Mouse (Mus musculus): ENCODE results near the gene Stk10. TPM values are rescaled to one million over a fixed set of nuclear protein-coding genes. Genes with fewer than 3 reads are reported as not detected.
A peak's percentile ranks its signal among the peaks of the same experiment; 100 is the strongest.

The Stk10 gene
- 27.6 and 32.9 TPM in 2 replicates for polyA plus RNA-seq (2012; ENCODE audit: insufficient read depth, insufficient read length, missing spikeins)

GRCm38 (mm10) chr11:32532765-32533481, at the start of gene Stk10:
Stk10 (plus strand) TSS chr11:32533305.
- Histone ChIP-seq H3K4me1 (ENCODE audit: control insufficient read depth, insufficient read depth, low read length) (peaks cover 15% of the 10 kb centered on the region), H3K27ac (ENCODE audit: insufficient read depth, low read depth, low read length) (no peak within 1 kb of the TSS; the same call in 1 of the 2 replicates), H3K4me3 (ENCODE audit: insufficient read depth, low read length) (peak within 1 kb of the TSS; percentile 85)
- TF ChIP-seq POLR2A (IDR thresholded peaks at IDR 0.05; ENCODE audit: borderline replicate concordance, low read depth, low read length) (peak; percentile 83; the same call in 1 of the 2 replicates), CTCF (IDR thresholded peaks at IDR 0.05; ENCODE audit: low read depth, low read length) (no peak)

- Histone ChIP-seq H3K4me1 (ENCODE audit: control insufficient read depth, insufficient read depth, low read length) (peaks cover 19% of the 10 kb centered on the region), H3K27ac (ENCODE audit: insufficient read depth, low read depth, low read length) (no peak overlapping the region), H3K4me3 (ENCODE audit: insufficient read depth, low read length) (no peak overlapping the region)
- TF ChIP-seq POLR2A (IDR thresholded peaks at IDR 0.05; ENCODE audit: borderline replicate concordance, low read depth, low read length), result no peak
- TF ChIP-seq CTCF (IDR thresholded peaks at IDR 0.05; ENCODE audit: low read depth, low read length), result no peak
These were observed 47.8 kb upstream of the Stk10 start for GRCm38 (mm10) chr11:32485290-32485689.

DNA sequence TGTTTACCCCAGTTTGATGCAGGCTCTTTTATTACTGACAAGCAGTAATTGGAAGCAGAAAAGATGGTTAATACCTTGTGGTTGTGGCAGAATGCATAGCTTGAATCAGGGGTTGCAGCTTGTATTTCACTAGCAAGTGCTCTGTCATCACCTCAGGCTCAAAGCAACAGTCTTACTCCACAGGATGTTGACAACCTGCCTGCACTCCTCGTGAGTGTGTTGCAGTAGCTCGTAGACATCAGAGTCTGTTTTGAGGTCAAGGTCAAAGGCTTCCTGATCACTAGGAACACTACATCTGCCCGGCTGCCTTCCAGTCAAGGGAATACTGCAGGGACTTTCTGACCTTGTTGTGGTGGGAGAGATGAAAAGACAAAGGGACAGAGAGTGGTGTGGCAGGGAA, 46.5 kb upstream of the Stk10 start:
- Histone ChIP-seq H3K4me1 (ENCODE audit: control insufficient read depth, insufficient read depth, low read length) (peaks cover 22% of the 10 kb centered on the region), H3K4me3 (ENCODE audit: insufficient read depth, low read length) (no peak overlapping the region), H3K27ac (ENCODE audit: insufficient read depth, low read depth, low read length) (no peak overlapping the region)
- TF ChIP-seq POLR2A (IDR thresholded peaks at IDR 0.05; ENCODE audit: borderline replicate concordance, low read depth, low read length) (no peak), CTCF (IDR thresholded peaks at IDR 0.05; ENCODE audit: low read depth, low read length) (no peak)

DNA sequence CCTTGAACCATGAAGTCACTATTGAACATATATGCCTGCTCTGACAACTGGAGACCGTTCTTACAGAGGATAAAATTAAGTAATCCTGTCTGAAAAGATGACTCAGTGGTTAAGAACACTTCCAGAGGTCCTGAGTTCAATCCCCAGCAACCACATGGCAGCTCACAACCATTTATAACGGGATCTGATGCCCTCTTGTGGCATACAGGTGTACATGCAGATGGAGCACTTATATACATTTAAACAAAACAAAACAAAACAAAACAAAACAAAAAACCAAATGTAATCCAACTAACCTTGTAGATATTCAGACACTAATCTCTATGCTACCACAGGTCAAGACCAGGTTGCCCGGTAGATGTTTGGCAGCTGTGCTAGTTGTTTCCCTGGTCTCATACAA, 45.6 kb upstream of the Stk10 start:
- peaks cover 22% of the 10 kb centered on the region for H3K4me1 ChIP-seq (ENCODE audit: control insufficient read depth, insufficient read depth, low read length)
- no peak overlapping the region for H3K27ac ChIP-seq (ENCODE audit: insufficient read depth, low read depth, low read length)
- no peak overlapping the region for H3K4me3 ChIP-seq (ENCODE audit: insufficient read depth, low read length)
- TF ChIP-seq CTCF (IDR thresholded peaks at IDR 0.05; ENCODE audit: low read depth, low read length) (no peak), POLR2A (IDR thresholded peaks at IDR 0.05; ENCODE audit: borderline replicate concordance, low read depth, low read length) (no peak)

GRCm38 (mm10) chr11:32488344-32488743, 44.8 kb upstream of the Stk10 start:
- no peak overlapping the region; the same call in 1 of the 2 replicates for H3K27ac ChIP-seq (ENCODE audit: insufficient read depth, low read depth, low read length)
- TF ChIP-seq POLR2A (IDR thresholded peaks at IDR 0.05; ENCODE audit: borderline replicate concordance, low read depth, low read length) (no peak), CTCF (IDR thresholded peaks at IDR 0.05; ENCODE audit: low read depth, low read length) (no peak)
- H3K4me1 ChIP-seq (ENCODE audit: control insufficient read depth, insufficient read depth, low read length), result peaks cover 27% of the 10 kb centered on the region
- no peak overlapping the region for H3K4me3 ChIP-seq (ENCODE audit: insufficient read depth, low read length)

DNA sequence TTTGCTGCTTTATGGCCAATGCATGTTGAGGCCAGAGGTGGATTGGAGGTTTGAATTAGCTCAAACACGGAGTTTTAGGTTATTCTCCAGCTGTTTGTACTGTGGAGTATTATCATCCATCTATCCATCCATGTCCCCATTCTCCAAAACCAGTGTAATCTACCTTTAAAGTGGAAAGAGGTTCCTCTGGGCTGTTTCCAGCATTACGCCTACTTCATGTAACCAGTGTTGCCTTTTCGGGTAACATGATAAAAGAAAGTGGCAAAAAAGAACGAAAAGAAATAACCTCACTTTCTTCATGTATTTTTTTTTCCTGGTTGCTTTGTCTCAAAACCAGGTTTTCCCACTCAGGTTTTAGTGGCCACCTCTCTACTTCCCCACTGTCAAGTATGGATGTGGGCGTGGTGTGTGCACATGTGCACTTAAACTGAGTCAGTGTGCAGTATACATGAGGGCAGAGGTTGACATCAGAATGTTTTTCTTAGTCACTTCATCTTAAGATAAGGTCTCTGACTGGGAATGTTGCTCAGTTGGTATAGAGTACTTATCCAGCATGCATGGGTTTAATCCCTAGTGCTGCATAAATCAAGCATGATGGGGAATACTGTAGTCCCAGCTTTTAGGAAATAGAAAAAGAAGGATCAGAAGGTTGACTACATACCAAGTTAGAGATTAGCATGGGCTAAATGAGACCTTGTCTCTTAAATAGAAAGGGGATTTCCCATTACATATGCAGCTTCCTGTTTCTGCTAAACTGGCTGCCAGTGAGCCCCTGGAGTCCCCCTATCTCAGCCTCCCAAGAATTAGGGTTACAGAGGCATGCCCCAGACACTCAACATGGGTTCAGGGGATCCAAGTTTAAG, 44.1 kb upstream of the Stk10 start:
- Histone ChIP-seq H3K4me1 (ENCODE audit: control insufficient read depth, insufficient read depth, low read length) (peaks cover 30% of the 10 kb centered on the region), H3K27ac (ENCODE audit: insufficient read depth, low read depth, low read length) (no peak overlapping the region; the same call in 1 of the 2 replicates), H3K4me3 (ENCODE audit: insufficient read depth, low read length) (no peak overlapping the region)
- TF ChIP-seq POLR2A (IDR thresholded peaks at IDR 0.05; ENCODE audit: borderline replicate concordance, low read depth, low read length) (no peak), CTCF (IDR thresholded peaks at IDR 0.05; ENCODE audit: low read depth, low read length) (no peak)

- TF ChIP-seq POLR2A (IDR thresholded peaks at IDR 0.05; ENCODE audit: borderline replicate concordance, low read depth, low read length), result no peak
- Histone ChIP-seq H3K27ac (ENCODE audit: insufficient read depth, low read depth, low read length) (no peak overlapping the region), H3K4me3 (ENCODE audit: insufficient read depth, low read length) (no peak overlapping the region), H3K4me1 (ENCODE audit: control insufficient read depth, insufficient read depth, low read length) (peaks cover 30% of the 10 kb centered on the region)
These were observed 42.0 kb upstream of the Stk10 start for GRCm38 (mm10) chr11:32491079-32491478.

DNA sequence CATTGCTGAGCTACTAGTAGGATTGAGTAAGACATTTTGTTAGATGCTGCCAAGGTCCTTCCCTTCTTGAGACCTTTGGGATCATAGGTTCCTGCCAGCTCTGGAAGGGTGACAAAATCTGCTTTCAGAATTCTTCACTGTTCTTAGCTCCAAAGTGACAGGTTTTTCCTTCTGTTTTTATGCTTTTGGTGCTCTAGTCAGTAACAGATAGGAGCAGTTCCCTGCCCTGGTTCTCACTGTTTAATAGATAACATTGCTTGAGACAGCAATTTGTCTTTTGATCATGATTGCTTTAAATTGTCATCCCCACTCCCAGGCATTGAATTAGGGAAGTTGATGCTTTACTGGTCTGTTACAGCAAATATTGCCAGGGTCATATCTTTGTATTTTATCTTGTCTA, 39.8 kb upstream of the Stk10 start:
- Histone ChIP-seq H3K4me1 (ENCODE audit: control insufficient read depth, insufficient read depth, low read length) (peaks cover 28% of the 10 kb centered on the region), H3K27ac (ENCODE audit: insufficient read depth, low read depth, low read length) (no peak overlapping the region), H3K4me3 (ENCODE audit: insufficient read depth, low read length) (no peak overlapping the region)
- TF ChIP-seq POLR2A (IDR thresholded peaks at IDR 0.05; ENCODE audit: borderline replicate concordance, low read depth, low read length) (no peak), CTCF (IDR thresholded peaks at IDR 0.05; ENCODE audit: low read depth, low read length) (no peak)

DNA sequence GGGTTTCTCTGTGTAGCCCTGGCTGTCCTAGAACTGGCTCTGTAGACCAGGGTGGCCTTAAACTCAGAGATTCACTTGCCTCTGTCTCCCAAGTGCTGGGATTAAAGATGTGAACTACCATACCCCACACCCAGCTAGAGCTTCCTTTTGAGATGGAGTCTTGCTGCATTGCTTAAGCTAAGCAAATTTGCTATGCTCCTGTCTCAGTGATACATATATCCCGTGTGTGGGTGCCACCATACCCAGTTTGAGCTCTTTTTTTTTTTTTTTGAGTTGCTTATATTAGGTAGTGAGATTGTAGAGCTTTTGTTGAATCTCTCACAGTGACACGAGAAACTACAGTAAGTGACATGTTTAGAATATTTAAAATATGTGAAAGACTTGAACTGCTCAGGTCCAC, 37.8 kb upstream of the Stk10 start:
- TF ChIP-seq CTCF (IDR thresholded peaks at IDR 0.05; ENCODE audit: low read depth, low read length) (no peak), POLR2A (IDR thresholded peaks at IDR 0.05; ENCODE audit: borderline replicate concordance, low read depth, low read length) (no peak)
- H3K4me1 ChIP-seq (ENCODE audit: control insufficient read depth, insufficient read depth, low read length), result peaks cover 13% of the 10 kb centered on the region
- H3K4me3 ChIP-seq (ENCODE audit: insufficient read depth, low read length), result no peak overlapping the region
- H3K27ac ChIP-seq (ENCODE audit: insufficient read depth, low read depth, low read length), result no peak overlapping the region
